Mouse (Mus musculus) neural tube, embryonic 12.5 days (tissue): ENCODE data around the gene Tysnd1. TPM values are rescaled to one million over a fixed set of nuclear protein-coding genes. Genes with fewer than 3 reads are reported as not detected.

Experiments
- ATAC-seq: fragments of 200-750 bp; cut with Nextera tagmentation; 2 replicates; pipeline ENCODE4 v1.8.0; 2017; ENCODE audit warnings: low read depth, mild to moderate bottlenecking, moderate TSS enrichment, moderate library complexity; ENCODE audit not compliant: low FRiP score
- H3K27ac ChIP-seq: fragments of 300-500 bp; sonication (generic); 2 replicates; pipeline ENCODE4 v1.5.1; 2016
- H3K27me3 ChIP-seq: fragments of 300-500 bp; sonication (generic); replicated peaks from 2 replicates; pipeline ENCODE4 v1.6.1; 2016; ENCODE audit warnings: mild to moderate bottlenecking
- H3K36me3 ChIP-seq: fragments of 300-500 bp; sonication (generic); 2 replicates; pipeline ENCODE4 v1.6.1; 2016; ENCODE audit warnings: mild to moderate bottlenecking
- H3K4me1 ChIP-seq: fragments of 300-500 bp; sonication (generic); 2 replicates; pipeline ENCODE4 v1.6.1; 2016
- H3K4me2 ChIP-seq: fragments of 300-500 bp; sonication (generic); replicated peaks from 2 replicates; pipeline ENCODE4 v1.6.1; 2016; ENCODE audit warnings: mild to moderate bottlenecking
- H3K4me3 ChIP-seq: fragments of 300-500 bp; sonication (generic); 2 replicates; pipeline ENCODE4 v1.5.1; 2016
- H3K9ac ChIP-seq: fragments of 300-500 bp; sonication (generic); 2 replicates; pipeline ENCODE4 v1.6.1; 2016; ENCODE audit warnings: mild to moderate bottlenecking
- H3K9me3 ChIP-seq: fragments of 300-500 bp; sonication (generic); 2 replicates; pipeline ENCODE4 v1.6.1; 2016; ENCODE audit warnings: mild to moderate bottlenecking
- WGBS: fragments of 180-500 bp; shearing (Covaris S2); methylation state at CpG from one replicate; pipeline ENCODE4 v1.1.7; 2016; 5-methylcytosine and 5-hydroxymethylcytosine counted together
- polyA plus RNA-seq: library from polyadenylated mRNA; unstranded; fragments of >200 nt; fragmentation: Nextera tagmentation; extraction: Ambion mirVana; gene quantifications from 2 replicates; pipeline ENCODE4 v1.2.1, GENCODE M21; 2016

The Tysnd1 gene
- polyA plus RNA-seq, 1 experiment from 2014 or later: 38.6 TPM

GRCm38 (mm10) chr10:61662391-61662988 is 32.8 kb upstream of the Tysnd1 start:
- no peak for ATAC-seq
- Histone ChIP-seq H3K9ac (no peak overlapping the region), H3K9me3 (no peaks in the 10 kb centered on the region), H3K27ac (no peak overlapping the region), H3K4me2 (0 out of 2 replicates have a peak overlapping the region, but pooled peaks have one; percentile 7), H3K4me3 (no peak overlapping the region), H3K36me3 (peaks cover 56% of the 10 kb centered on the region), H3K27me3 (no peaks in the 10 kb centered on the region), H3K4me1 (peaks cover 7% of the 10 kb centered on the region)
- WGBS: 45% methylated on average over 10 of the region's 10 CpGs

GRCm38 (mm10) chr10:61665111-61665510 is 30.2 kb upstream of the Tysnd1 start:
- H3K9me3 ChIP-seq: no peaks in the 10 kb centered on the region
- no peaks in the 10 kb centered on the region for H3K27me3 ChIP-seq
- no peak overlapping the region for H3K27ac ChIP-seq
- peaks cover 75% of the 10 kb centered on the region for H3K36me3 ChIP-seq
- 95% methylated on average over 10 of the region's 10 CpGs for WGBS
- H3K4me1 ChIP-seq: peaks cover 7% of the 10 kb centered on the region
- H3K4me2 ChIP-seq: no peak overlapping the region
- no peak for ATAC-seq
- no peak overlapping the region for H3K4me3 ChIP-seq
- H3K9ac ChIP-seq: no peak overlapping the region

- 83% methylated on average over 3 of the region's 3 CpGs for WGBS
- H3K36me3 ChIP-seq: peaks cover 78% of the 10 kb centered on the region
- no peak for ATAC-seq
Observed at GRCm38 (mm10) chr10:61665651-61666050, 29.7 kb upstream of the Tysnd1 start.

GRCm38 (mm10) chr10:61669289-61669688 is 26.0 kb upstream of the Tysnd1 start:
- no peak overlapping the region for H3K9ac ChIP-seq
- no peaks in the 10 kb centered on the region for H3K9me3 ChIP-seq
- peaks cover 80% of the 10 kb centered on the region for H3K36me3 ChIP-seq
- no peaks in the 10 kb centered on the region for H3K4me1 ChIP-seq
- H3K27ac ChIP-seq: no peak overlapping the region
- no peak for ATAC-seq
- H3K4me3 ChIP-seq: no peak overlapping the region
- 68% methylated on average over 7 of the region's 7 CpGs for WGBS
- H3K4me2 ChIP-seq: no peak overlapping the region
- H3K27me3 ChIP-seq: no peaks in the 10 kb centered on the region

More at GRCm38 (mm10) chr10:61665651-61666050, 29.7 kb upstream of the Tysnd1 start:
- no peak overlapping the region for H3K9ac ChIP-seq
- no peak overlapping the region for H3K4me3 ChIP-seq
- H3K27me3 ChIP-seq: no peaks in the 10 kb centered on the region
- H3K4me1 ChIP-seq: peaks cover 7% of the 10 kb centered on the region
- no peak overlapping the region for H3K4me2 ChIP-seq
- H3K9me3 ChIP-seq: no peaks in the 10 kb centered on the region
- no peak overlapping the region for H3K27ac ChIP-seq

- H3K9ac ChIP-seq: no peak overlapping the region
- H3K36me3 ChIP-seq: peaks cover 80% of the 10 kb centered on the region
- H3K27me3 ChIP-seq: no peaks in the 10 kb centered on the region
- H3K9me3 ChIP-seq: no peaks in the 10 kb centered on the region
- no peak overlapping the region for H3K4me2 ChIP-seq
- no peaks in the 10 kb centered on the region for H3K4me1 ChIP-seq
- no peak overlapping the region for H3K4me3 ChIP-seq
- H3K27ac ChIP-seq: no peak overlapping the region
- ATAC-seq: no peak
Observed at GRCm38 (mm10) chr10:61669896-61670295, 25.4 kb upstream of the Tysnd1 start.

- Histone ChIP-seq H3K9ac (no peak overlapping the region), H3K4me1 (no peaks in the 10 kb centered on the region), H3K4me3 (no peak overlapping the region), H3K27ac (no peak overlapping the region), H3K27me3 (no peaks in the 10 kb centered on the region), H3K36me3 (peaks cover 75% of the 10 kb centered on the region), H3K9me3 (no peaks in the 10 kb centered on the region), H3K4me2 (no peak overlapping the region)
- 95% methylated on average over 3 of the region's 3 CpGs for WGBS
- no peak for ATAC-seq
Observed at GRCm38 (mm10) chr10:61670758-61671157, 24.6 kb upstream of the Tysnd1 start.

- Histone ChIP-seq H3K4me3 (no peak overlapping the region), H3K27ac (no peak overlapping the region), H3K4me2 (no peak overlapping the region), H3K36me3 (peaks cover 34% of the 10 kb centered on the region), H3K9me3 (no peaks in the 10 kb centered on the region), H3K27me3 (no peaks in the 10 kb centered on the region), H3K4me1 (peaks cover 7% of the 10 kb centered on the region), H3K9ac (no peak overlapping the region)
- ATAC-seq: no peak
- WGBS: 79% methylated on average over 3 of the region's 3 CpGs
Observed at GRCm38 (mm10) chr10:61675935-61676334, 19.4 kb upstream of the Tysnd1 start.

GRCm38 (mm10) chr10:61679545-61679944 is 15.8 kb upstream of the Tysnd1 start:
- peak; percentile 45 for ATAC-seq
- H3K36me3 ChIP-seq: peaks cover 6% of the 10 kb centered on the region
- peak overlapping the region; percentile 100 for H3K4me3 ChIP-seq
- H3K4me2 ChIP-seq: peak overlapping the region; percentile 93
- H3K4me1 ChIP-seq: peaks cover 13% of the 10 kb centered on the region
- H3K27me3 ChIP-seq: no peaks in the 10 kb centered on the region
- H3K9me3 ChIP-seq: no peaks in the 10 kb centered on the region
- WGBS: 41% methylated on average over 9 of the region's 9 CpGs
- H3K9ac ChIP-seq: peak overlapping the region; percentile 98
- no peak overlapping the region for H3K27ac ChIP-seq

GRCm38 (mm10) chr10:61680015-61680913 is 15.1 kb upstream of the Tysnd1 start, which contains the start of gene Sar1a:
Gene Sar1a (plus strand): TSS chr10:61680299.
- H3K9me3 ChIP-seq: no peaks in the 10 kb centered on the region
- H3K4me3 ChIP-seq: peak within 1 kb of the TSS; percentile 100
- WGBS: under 1% methylated on average over 76 of the region's 84 CpGs
- H3K27ac ChIP-seq: peak within 1 kb of the TSS; percentile 42; the same call in 1 of the 2 replicates
- peaks cover 13% of the 10 kb centered on the region for H3K4me1 ChIP-seq
- H3K36me3 ChIP-seq: peaks cover 5% of the 10 kb centered on the region
- H3K9ac ChIP-seq: peak within 1 kb of the TSS; percentile 98
- H3K27me3 ChIP-seq: no peaks in the 10 kb centered on the region
- H3K4me2 ChIP-seq: peak within 1 kb of the TSS; percentile 93
- ATAC-seq: peak; percentile 100

GRCm38 (mm10) chr10:61689405-61689804 is 5.9 kb upstream of the Tysnd1 start:
- Histone ChIP-seq H3K27ac (no peak overlapping the region), H3K36me3 (peaks cover 77% of the 10 kb centered on the region), H3K4me3 (no peak overlapping the region), H3K9ac (no peak overlapping the region), H3K4me2 (no peak overlapping the region), H3K27me3 (no peaks in the 10 kb centered on the region), H3K9me3 (no peaks in the 10 kb centered on the region), H3K4me1 (no peaks in the 10 kb centered on the region)
- WGBS: 91% methylated on average over 8 of the region's 8 CpGs
- no peak for ATAC-seq

- Histone ChIP-seq H3K27me3 (no peaks in the 10 kb centered on the region), H3K9me3 (no peaks in the 10 kb centered on the region), H3K27ac (no peak overlapping the region), H3K36me3 (peaks cover 49% of the 10 kb centered on the region), H3K9ac (no peak overlapping the region), H3K4me3 (no peak overlapping the region), H3K4me1 (peaks cover 17% of the 10 kb centered on the region), H3K4me2 (no peak overlapping the region)
- WGBS: 73% methylated on average over 4 of the region's 4 CpGs
- no peak for ATAC-seq
Observed at GRCm38 (mm10) chr10:61693563-61693962, 1.8 kb upstream of the Tysnd1 start.

- Histone ChIP-seq H3K36me3 (peaks cover 32% of the 10 kb centered on the region), H3K9me3 (no peaks in the 10 kb centered on the region), H3K27me3 (no peaks in the 10 kb centered on the region), H3K4me3 (peak overlapping the region; percentile 73), H3K4me1 (peaks cover 17% of the 10 kb centered on the region), H3K9ac (peak overlapping the region; percentile 75), H3K27ac (no peak overlapping the region), H3K4me2 (peak overlapping the region; percentile 100)
- peak; percentile 56 for ATAC-seq
- under 1% methylated on average over 111 of the region's 111 CpGs for WGBS
Observed at GRCm38 (mm10) chr10:61695703-61696559, 617 bp downstream of the Tysnd1 start.
